Mouse (Mus musculus) right cerebral cortex, postnatal 36 days (tissue): ENCODE data around the gene Gm10718.
"Not testable (repeated sequence)": the region's sequence is repeated elsewhere in the genome, so short reads cannot be mapped to it uniquely, and the experiment has no call there.

Source experiments
- DNase-seq, 2 experiments: peaks; one replicate each; pipeline ENCODE4 v3.0.0; 2022; ENCODE audit warnings: low spot score in 2 of 2, mixed read lengths in 1 of 2

Gm10718 gene

GRCm38 (mm10) chr9:3023312-3023984, at the start of gene Gm10718:
Gene Gm10718 (plus strand): TSS chr9:3023547.
- DNase-seq = not testable (repeated sequence)

GRCm38 (mm10) chr9:3000445-3000972, 22.8 kb upstream of the Gm10718 start, which contains the start of gene Gm10722:
Gene Gm10722 (plus strand): TSS chr9:3000922.
- DNase-seq = not testable (repeated sequence)

- not testable (repeated sequence) for DNase-seq
Measured at GRCm38 (mm10) chr9:3001006-3001405, 22.3 kb upstream of the Gm10718 start.

- peak; percentile 94 to 96 for DNase-seq
Measured at GRCm38 (mm10) chr9:3001948-3002659, 21.2 kb upstream of the Gm10718 start.

GRCm38 (mm10) chr9:3002794-3003396, 20.5 kb upstream of the Gm10718 start, which contains the start of gene Gm11168:
Gene Gm11168 (plus strand): TSS chr9:3003346.
- not testable (repeated sequence) for DNase-seq

DNA sequence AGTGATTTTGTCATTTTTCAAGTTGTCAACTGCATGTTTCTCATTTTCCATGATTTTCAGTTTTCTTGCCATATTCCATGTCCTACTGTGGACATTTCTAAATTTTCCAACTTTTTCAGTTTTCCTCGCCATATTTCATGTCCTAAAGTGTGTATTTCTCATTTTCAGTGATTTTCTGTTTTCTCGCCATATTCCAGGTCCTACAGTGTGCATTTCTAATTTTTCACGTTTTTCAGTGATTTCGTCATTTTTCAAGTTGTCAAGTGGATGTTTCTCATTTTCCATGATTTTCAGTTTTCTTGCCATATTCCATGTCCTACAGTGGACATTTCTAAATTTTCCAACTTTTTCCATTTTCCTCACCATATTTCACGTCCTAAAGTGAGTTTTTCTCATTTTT, 17.2 kb upstream of the Gm10718 start:
- DNase-seq = not testable (repeated sequence)

GRCm38 (mm10) chr9:3006636-3007035, 16.7 kb upstream of the Gm10718 start:
- peak; percentile 89 to 92 for DNase-seq

GRCm38 (mm10) chr9:3007272-3007671, 16.1 kb upstream of the Gm10718 start:
- not testable (repeated sequence) for DNase-seq

DNA sequence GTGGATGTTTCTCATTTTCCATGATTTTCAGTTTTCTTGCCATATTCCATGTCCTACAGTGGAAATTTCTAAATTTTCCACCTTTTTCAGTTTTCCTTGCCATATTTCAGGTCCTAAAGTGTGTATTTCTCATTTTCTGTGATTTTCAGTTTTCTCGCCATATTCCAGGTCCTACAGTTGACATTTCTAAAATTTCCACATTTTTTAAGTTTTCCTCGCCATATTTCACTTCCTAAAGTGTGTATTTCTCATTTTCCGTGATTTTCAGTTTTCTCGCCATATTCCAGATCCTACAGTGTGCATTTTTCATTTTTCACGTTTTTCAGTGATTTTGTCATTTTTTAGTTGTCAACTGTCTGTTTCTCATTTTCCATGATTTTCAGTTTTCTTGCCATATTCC, 14.0 kb upstream of the Gm10718 start:
- not testable (repeated sequence) for DNase-seq

DNA sequence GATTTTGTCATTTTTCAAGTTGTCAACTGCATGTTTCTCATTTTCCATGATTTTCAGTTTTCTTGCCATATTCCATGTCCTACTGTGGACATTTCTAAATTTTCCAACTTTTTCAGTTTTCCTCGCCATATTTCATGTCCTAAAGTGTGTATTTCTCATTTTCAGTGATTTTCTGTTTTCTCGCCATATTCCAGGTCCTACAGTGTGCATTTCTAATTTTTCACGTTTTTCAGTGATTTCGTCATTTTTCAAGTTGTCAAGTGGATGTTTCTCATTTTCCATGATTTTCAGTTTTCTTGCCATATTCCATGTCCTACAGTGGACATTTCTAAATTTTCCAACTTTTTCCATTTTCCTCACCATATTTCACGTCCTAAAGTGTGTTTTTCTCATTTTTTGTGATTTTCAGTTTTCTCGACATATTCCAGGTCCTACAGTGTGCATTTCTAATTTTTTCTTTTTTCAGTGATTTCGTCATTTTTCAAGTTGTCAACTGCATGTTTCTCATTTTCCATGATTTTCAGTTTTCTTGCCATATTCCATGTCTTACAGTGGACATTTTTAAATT, 11.2 kb upstream of the Gm10718 start:
- DNase-seq = not testable (repeated sequence)

GRCm38 (mm10) chr9:3012733-3013279, 10.5 kb upstream of the Gm10718 start, which contains the start of gene Gm10721:
Gene Gm10721 (plus strand): TSS chr9:3013140.
- DNase-seq = not testable (repeated sequence)

- not testable (repeated sequence) for DNase-seq
Measured at GRCm38 (mm10) chr9:3015354-3015753, 8.0 kb upstream of the Gm10718 start, which contains the start of gene Gm10720. Gene Gm10720 (plus strand): TSS chr9:3015654.

DNA sequence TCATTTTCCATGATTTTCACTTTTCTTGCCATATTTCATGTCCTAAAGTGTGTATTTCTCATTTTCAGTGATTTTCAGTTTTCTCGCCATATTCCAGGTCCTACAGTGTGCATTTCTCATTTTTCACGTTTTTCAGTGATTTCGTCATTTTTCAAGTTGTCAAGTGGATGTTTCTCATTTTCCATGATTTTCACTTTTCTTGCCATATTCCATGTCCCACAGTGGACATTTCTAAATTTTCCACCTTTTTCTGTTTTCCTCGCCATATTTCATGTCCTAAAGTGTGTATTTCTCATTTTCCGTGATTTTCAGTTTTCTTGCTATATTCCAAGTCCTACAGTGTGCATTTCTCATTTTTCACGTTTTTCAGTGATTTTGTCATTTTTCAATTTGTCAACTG, 7.5 kb upstream of the Gm10718 start:
- not testable (repeated sequence) for DNase-seq

- DNase-seq = not testable (repeated sequence)
Measured at GRCm38 (mm10) chr9:3017108-3017507, 6.2 kb upstream of the Gm10718 start, which contains the start of gene Gm10719. Gene Gm10719 (plus strand): TSS chr9:3017408.

DNA sequence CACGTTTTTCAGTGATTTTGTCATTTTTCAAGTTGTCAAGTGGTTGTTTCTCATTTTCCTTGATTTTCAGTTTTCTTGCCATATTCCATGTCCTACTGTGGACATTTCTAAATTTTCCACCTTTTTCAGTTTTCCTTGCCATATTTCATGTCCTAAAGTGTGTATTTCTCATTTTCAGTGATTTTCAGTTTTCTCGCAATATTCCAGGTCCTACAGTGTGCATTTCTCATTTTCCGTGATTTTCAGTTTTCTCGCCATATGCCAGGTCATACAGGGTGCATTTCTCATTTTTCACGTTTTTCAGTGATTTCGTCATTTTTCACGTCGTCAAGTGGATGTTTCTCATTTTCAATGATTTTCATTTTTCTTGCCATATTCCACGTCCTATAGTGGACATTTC, 4.4 kb upstream of the Gm10718 start:
- DNase-seq = peak; percentile 40 to 59

- peak; percentile 32 to 41 for DNase-seq
Measured at GRCm38 (mm10) chr9:3019835-3020727, 3.3 kb upstream of the Gm10718 start.

DNA sequence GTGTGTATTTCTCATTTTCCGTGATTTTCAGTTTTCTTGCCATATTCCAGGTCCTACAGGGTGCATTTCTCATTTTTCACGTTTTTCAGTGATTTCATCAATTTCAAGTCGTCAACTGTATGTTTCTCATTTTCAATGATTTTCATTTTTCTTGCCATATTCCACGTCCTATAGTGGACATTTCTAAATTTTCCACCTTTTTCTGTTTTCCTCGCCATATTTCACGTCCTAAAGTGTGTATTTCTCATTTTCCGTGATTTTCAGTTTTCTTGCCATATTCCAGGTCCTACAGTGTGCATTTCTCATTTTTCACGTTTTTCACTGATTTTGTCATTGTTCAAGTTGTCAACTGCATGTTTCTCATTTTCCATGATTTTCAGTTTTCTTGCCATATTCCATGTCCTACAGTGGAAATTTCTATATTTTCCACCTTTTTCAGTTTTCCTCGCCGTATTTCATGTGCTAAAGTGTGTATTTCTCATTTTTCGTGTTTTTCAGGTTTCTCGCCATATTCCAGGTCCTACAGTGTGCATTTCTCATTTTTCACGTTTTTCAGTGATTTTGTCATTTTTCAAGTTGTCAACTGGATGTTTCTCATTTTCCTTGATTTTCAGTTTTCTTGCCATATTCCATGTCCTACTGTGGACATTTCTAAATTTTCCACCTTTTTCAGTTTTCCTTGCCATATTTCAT, 885 bp upstream of the Gm10718 start:
- DNase-seq = peak; percentile 45 to 51

GRCm38 (mm10) chr9:3023985-3024648, 770 bp downstream of the Gm10718 start:
- peak; percentile 49 to 54 for DNase-seq

GRCm38 (mm10) chr9:3024912-3025467, 1.6 kb downstream of the Gm10718 start, which contains the start of gene Gm10717:
Gene Gm10717 (plus strand): TSS chr9:3025417.
- peak; percentile 8 to 12 for DNase-seq
